Mouse (Mus musculus) thymus, postnatal 0 days (tissue): Measurements from ENCODE around the gene Dpep2nb. TPM values are rescaled to one million over a fixed set of nuclear protein-coding genes. Genes with fewer than 3 reads are reported as not detected.

ENCODE experiments used
- DNase-seq: peaks from one replicate; pipeline ENCODE4 v3.0.0-alpha.2; 2015; ENCODE audit warnings: low spot score
- microRNA-seq: library from miRNA; unstranded; fragments of <30 nt; microRNA quantifications from one replicate; pipeline ENCODE4, GENCODE M21; 2016; ENCODE audit warnings: borderline number of aligned reads
- polyA plus RNA-seq: library from polyadenylated mRNA; unstranded; fragments of >200 nt; fragmentation: Nextera tagmentation; extraction: Ambion mirVana; gene quantifications from 2 replicates; pipeline ENCODE4 v1.2.1, GENCODE M21; 2015

The Dpep2nb gene
- polyA plus RNA-seq, 1 experiment from 2014 or later, result 0.20 TPM

GRCm38 (mm10) chr8:105961536-105961935 lies 44.2 kb downstream of the Dpep2nb start:
- DNase-seq, result no peak

DNA sequence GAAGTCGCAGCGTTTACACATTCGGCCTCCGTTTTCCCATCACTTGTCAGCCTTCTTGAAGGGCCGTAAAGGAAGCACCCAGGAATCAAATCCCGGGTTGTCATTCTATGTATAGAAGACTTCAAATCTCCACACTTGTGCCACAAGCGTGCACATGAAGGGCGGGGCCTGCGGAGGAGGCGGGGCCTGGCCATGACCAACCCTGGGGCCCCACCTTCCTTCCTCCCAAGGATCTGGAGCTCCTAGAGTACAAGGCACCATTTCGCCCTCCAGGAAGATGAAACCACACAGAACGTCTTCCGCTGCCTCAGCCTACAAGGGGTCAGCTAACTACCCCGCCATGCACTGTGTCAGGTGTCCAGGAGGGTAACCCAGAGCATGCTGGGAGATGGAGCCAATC lies 44.7 kb downstream of the Dpep2nb start:
- DNase-seq, result no peak

- no peak for DNase-seq
Observed at GRCm38 (mm10) chr8:105959350-105959749, 46.4 kb downstream of the Dpep2nb start.

GRCm38 (mm10) chr8:105957813-105958212 lies 48.0 kb downstream of the Dpep2nb start:
- no peak for DNase-seq

GRCm38 (mm10) chr8:105956556-105956955 lies 49.2 kb downstream of the Dpep2nb start:
- DNase-seq, result no peak

DNA sequence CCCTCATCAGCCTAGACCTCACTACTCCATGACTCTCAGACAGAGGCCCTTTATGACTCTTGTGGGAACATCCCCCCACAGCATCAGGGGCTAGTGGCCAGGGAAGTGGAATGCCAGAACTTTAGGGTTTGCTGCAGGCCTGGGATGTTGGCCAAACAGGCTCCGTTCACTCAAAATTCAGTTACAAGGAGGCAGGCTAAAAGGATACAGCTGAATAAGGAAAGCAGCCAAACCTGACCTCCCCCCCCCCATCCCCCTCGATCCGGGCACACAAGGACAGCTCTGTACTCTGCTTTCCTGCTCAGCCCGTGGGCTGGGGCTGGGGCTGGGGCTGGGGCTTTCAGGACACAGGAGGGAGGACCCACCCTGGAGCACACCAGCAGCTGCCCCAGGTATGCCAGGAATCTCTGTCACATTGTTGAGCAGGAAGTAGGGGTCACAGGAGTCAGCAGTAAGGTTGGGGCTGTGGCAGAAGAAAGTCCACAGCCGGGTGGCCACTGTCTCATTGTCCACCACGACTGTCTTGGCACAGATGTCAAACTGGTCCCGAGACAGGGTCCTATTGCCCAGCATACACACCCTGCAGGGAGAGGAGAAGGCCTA lies 54.6 kb downstream of the Dpep2nb start:
- DNase-seq, result no peak

- no peak for DNase-seq
Observed at GRCm38 (mm10) chr8:105949350-105949749, 56.4 kb downstream of the Dpep2nb start.

Small RNA genes lying within 50 kb of the gene (microRNA-seq; reads per million reads assigned to microRNA genes)
- gene Mir7074, result not detected

Other genes starting within 250 kb of the Dpep2nb start
- gene Gfod2, start 247.3 kb downstream of the Dpep2nb start, polyA plus RNA-seq, result 9.0 and 11.3 TPM in 2 replicates
- 8.4 and 9.9 TPM in 2 replicates for gene Ranbp10, start 178.6 kb downstream of the Dpep2nb start, polyA plus RNA-seq
- 0.10 and 0.18 TPM in 2 replicates for gene Tsnaxip1, start 178.2 kb downstream of the Dpep2nb start, polyA plus RNA-seq
- 25.1 and 28.2 TPM in 2 replicates for gene Cenpt, start 152.7 kb downstream of the Dpep2nb start, polyA plus RNA-seq
- gene Thap11, start 150.8 kb downstream of the Dpep2nb start, polyA plus RNA-seq, result 55.4 and 56.2 TPM in 2 replicates
- gene Nutf2, start 145.4 kb downstream of the Dpep2nb start, polyA plus RNA-seq, result 169 and 192 TPM in 2 replicates
- gene Edc4, start 125.1 kb downstream of the Dpep2nb start, polyA plus RNA-seq, result 35.6 and 39.0 TPM in 2 replicates
- 0.56 and 0.68 TPM in 2 replicates for gene Nrn1l, start 112.4 kb downstream of the Dpep2nb start, polyA plus RNA-seq
- 18.4 and 21.6 TPM in 2 replicates for gene Pskh1, start 105.5 kb downstream of the Dpep2nb start, polyA plus RNA-seq
- gene Ctrl, start 72.1 kb downstream of the Dpep2nb start, polyA plus RNA-seq, result 0.99 TPM in 2 replicates
- 385 and 398 TPM in 2 replicates for gene Psmb10, start 67.5 kb downstream of the Dpep2nb start, polyA plus RNA-seq
- 0.40 and 0.62 TPM in 2 replicates for gene Lcat, start 62.6 kb downstream of the Dpep2nb start, polyA plus RNA-seq
- gene Slc12a4, start 39.9 kb downstream of the Dpep2nb start, polyA plus RNA-seq, result 17.5 and 18.6 TPM in 2 replicates
- gene Dpep3, start 26.5 kb downstream of the Dpep2nb start, polyA plus RNA-seq, result not detected in 2 replicates
- 25.6 TPM in 2 replicates for gene Dus2, start 14.6 kb downstream of the Dpep2nb start, polyA plus RNA-seq
- gene Ddx28, start 5.9 kb upstream of the Dpep2nb start, polyA plus RNA-seq, result 21.3 and 21.7 TPM in 2 replicates
- 19.7 and 26.6 TPM in 2 replicates for gene Nfatc3, start 52.9 kb upstream of the Dpep2nb start, polyA plus RNA-seq
- gene Esrp2, start 131.0 kb upstream of the Dpep2nb start, polyA plus RNA-seq, result 8.8 and 9.6 TPM in 2 replicates
- 11.0 and 11.7 TPM in 2 replicates for gene Pla2g15, start 144.4 kb upstream of the Dpep2nb start, polyA plus RNA-seq
- gene Slc7a6, start 162.9 kb upstream of the Dpep2nb start, polyA plus RNA-seq, result 86.2 and 87.1 TPM in 2 replicates
- 42.9 and 47.5 TPM in 2 replicates for gene Slc7a6os, start 205.0 kb upstream of the Dpep2nb start, polyA plus RNA-seq
- gene Prmt7, start 205.0 kb upstream of the Dpep2nb start, polyA plus RNA-seq, result 42.8 and 44.5 TPM in 2 replicates